Mouse (Mus musculus) effector memory CD4-positive, alpha-beta T cell, adult 7 months (primary cell): Measurements from ENCODE around the gene Synpr. TPM values are rescaled to one million over a fixed set of nuclear protein-coding genes. Genes with fewer than 3 reads are reported as not detected.

ENCODE experiments used
- polyA plus RNA-seq: library from polyadenylated mRNA; unstranded; fragments of 100-300 nt; shearing (Covaris generic); gene quantifications from one replicate; pipeline ENCODE4 v1.2.1, GENCODE M21; 2017

Synpr gene
- not detected for polyA plus RNA-seq

GRCm38 (mm10) chr14:13284091-13284844, at the start of gene Synpr:
Synpr (plus strand) TSS chr14:13284780.

